Mouse (Mus musculus): ENCODE measurements at regions not wholly inside any gene's neighbourhood (a gene's known extent, or its start where the extent isn't known, plus 50 kb on each side); places are given as distances from the start of the nearest gene placed in this dataset.

DNA sequence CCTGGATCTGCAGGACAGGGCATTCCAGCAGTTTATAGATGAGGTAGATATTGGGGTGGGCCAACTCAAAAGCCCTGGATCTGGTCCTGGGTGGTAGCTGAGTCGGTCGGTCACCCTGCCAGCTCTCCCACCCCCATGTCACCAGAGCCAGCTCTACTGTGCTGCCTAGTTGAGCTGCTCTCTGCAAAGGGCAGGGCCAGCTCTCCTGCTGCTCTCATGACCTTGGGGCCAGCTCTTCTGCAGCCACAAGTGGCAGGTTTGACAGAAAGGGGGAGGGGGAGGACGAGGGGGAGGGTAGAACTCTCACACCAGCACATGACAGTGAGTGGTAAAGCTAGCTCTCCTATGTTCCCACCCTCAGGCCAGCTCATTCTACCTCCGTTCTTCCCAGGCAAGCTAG is 584.3 kb downstream of the Slc4a3 start:
- DNase-seq, result no peak

DNA sequence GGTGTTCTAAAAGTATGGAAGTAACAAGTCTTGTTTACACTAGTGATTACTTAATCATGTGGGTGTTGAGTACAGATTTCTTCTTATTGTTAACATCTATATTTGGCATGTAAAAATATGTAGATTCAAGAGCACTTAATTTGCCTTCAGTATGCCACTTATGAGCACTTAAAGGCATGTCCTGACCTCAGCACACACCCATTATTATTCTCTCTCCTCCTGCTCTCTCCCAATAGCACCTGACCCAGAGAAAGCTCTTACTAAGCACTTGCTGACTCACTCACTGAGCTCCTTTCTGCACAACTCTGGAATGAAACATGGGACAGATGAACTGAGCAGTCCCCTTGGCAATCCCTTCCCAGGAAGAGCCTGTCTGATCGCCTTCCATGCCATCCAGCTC is 590.7 kb downstream of the Slc4a3 start:
- no peak for DNase-seq

DNA sequence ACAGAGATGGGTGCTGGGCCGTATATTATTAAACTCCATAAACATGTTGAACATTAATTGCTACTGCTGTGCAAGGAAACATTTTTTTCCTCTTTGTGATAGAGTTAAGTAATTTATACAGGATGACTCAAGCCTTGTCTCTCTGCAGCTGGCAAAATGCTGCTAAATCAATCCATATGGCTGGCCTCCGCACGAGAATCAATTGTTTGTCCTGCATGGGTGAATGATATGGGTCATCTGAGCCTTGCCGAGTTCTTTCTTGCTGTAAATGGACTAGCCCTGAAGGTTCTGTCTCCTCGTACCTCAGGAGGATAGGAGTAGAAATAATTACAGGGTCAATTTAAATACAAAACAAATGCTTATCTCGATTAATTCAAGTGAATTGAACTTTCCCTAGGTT is 591.6 kb downstream of the Slc4a3 start:
- no peak for DNase-seq

GRCm38 (mm10) chr1:76143516-76143915 is 597.5 kb downstream of the Slc4a3 start:
- no peak for DNase-seq

DNA sequence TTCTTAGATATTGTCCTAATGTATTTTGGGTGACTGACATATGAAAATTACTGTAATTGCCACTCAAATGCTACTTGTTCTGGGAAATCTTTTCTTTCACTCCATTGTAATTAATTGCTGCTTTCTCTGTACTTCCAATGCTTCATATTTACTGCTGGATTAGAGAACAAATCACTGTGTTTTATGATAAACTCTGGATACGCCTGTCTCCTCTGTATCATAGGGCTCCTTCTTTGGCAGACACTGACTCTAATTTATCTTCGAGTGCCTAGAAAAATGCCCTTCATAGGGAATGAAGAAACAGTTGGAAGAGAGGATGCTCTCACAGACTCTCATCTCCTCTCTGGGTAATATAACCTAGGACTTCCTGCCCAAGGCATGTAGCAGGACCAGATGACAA is 602.9 kb downstream of the Slc4a3 start:
- no peak for DNase-seq

DNA sequence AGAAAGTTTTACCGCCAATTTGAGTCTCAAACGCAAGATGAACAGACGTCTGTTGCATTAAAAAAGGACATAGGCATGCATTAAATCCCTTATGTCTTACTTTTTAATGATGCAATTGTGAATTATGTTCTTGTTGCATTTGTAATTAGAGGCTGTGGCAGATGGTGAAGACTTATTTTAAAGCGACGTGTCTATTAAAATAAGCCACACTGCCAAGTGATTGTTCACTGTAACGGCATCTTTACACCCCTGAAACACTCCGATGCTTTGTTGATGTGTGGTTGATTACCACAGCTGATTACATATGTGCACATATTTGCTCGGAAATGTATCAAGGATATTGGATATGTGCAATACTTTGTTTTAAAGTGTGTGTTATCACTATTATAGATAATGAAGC is 610.2 kb downstream of the Slc4a3 start:
- no peak for DNase-seq

GRCm38 (mm10) chr1:76167486-76167885 is 621.4 kb downstream of the Slc4a3 start:
- no peak for DNase-seq

GRCm38 (mm10) chr1:76181181-76181580 is 635.1 kb downstream of the Slc4a3 start:
- no peak for DNase-seq

- no peak for DNase-seq
These were observed 648.8 kb downstream of the Slc4a3 start for GRCm38 (mm10) chr1:76194844-76195243.

GRCm38 (mm10) chr1:76197651-76198050 is 651.6 kb downstream of the Slc4a3 start:
- DNase-seq, result no peak

GRCm38 (mm10) chr1:76200906-76201305 is 654.8 kb downstream of the Slc4a3 start:
- no peak for DNase-seq

GRCm38 (mm10) chr1:76212486-76212885 is 666.4 kb downstream of the Slc4a3 start:
- no peak for DNase-seq

- no peak for DNase-seq
These were observed 698.7 kb downstream of the Slc4a3 start for GRCm38 (mm10) chr1:76244721-76245120.

DNA sequence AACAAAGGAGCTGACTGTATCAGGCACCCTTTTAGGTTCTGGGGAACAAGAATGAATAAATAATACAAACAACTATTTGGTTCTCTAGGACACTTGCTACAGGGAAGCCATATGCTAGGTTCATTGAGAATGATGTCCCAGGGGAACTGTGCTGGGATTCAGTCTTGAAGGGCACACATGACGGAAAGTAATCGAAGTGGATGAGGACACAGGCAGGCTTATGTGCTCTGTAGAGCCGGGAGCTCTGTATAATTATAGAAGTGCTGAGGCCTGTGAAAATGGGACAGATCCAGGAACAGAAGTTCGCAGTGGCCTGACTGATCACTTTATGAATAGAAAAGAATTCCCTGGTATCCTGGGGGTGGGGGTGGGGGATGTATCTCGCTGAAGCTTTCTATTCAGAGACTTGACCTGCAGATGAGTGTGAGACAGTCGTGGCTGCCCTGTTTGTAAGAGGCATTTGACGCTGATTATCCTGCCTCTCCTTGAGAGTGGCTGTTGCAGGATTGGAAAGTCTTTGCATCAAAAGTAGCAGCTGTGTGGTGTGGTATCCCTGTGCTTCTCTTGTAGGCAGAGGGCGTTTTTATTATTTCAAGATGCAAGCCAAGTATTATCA is 700.2 kb downstream of the Slc4a3 start:
- no peak for DNase-seq

DNA sequence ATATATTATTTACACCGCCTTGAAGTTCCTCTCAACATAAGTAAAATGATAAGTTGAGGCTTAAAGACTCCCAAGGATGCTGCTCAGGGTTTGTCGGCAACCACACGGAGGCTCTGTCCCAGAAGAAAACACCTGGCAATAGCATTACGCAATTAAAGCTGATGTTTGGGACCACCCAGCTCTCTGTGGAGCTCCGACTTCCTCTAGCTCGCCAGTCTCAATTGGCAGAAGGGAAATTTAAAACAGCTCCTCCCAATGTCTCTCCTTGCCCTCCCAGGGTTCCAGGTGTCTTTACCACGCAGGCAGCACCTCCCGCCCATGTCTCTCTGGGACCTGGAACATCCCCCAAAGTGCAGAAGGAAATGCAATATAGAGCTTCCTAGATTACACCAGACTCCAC is 701.1 kb downstream of the Slc4a3 start:
- DNase-seq, result no peak

GRCm38 (mm10) chr1:76258217-76258616 is 712.2 kb downstream of the Slc4a3 start:
- DNase-seq, result no peak

DNA sequence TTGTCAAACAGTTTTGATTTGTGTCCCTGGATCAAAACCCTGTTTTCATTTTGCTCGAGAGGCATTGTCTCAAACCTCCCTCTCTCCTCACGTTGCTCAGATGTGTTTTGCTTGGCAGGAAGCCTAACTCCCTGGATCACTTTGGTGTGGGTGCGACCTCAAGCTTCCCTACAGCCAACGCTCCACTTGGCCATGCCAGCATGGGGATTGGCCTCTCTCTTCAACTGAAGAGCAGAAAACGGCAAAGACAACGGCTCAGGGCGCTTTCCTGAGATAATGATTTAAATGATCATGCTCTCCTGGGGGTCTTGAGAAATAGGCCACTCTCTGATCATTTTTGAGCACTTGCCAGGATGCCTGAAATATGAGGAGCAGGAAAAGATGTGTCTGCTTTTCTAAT is 730.1 kb downstream of the Slc4a3 start:
- no peak for DNase-seq

DNA sequence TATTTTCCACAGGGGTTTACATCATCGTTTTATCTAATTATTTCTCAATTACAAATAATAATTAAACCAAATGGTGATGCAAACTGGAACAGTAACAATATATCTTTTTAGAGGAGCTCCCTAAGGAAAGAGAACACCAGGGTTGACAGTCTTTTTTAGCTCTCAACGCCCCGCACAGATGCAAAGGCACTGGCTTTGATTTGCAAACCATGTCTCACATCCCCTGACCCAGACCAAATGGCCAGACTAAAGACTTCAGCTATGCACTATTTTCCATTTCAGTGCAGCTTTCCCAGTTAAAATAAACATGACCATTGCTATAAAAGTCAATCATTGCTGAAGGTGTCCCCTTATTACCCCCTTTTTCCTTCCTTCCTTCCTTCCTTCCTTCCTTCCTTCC is 730.6 kb downstream of the Slc4a3 start:
- no peak for DNase-seq

DNA sequence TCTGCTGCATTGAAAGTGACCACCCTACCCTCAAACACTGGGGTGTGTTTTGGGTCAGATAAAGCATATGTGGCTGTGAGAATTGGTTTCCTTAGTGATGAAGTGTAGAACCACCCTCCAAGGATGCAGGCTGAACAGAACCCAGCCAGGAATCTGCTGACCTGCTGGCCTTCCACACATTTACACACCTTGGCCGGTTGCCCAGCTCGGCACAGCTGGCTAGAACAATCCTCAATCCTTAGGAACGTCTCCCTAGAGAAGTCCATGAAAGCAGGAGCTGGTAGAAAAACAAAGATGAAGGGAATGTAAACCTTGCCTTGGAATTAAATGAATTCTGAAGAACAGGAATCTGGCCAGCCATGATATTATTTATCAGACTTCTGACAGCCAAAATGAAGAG is 737.3 kb downstream of the Slc4a3 start:
- DNase-seq, result no peak

GRCm38 (mm10) chr1:76322943-76323559 is 777.0 kb downstream of the Slc4a3 start:
- DNase-seq, result no peak

- no peak for DNase-seq
These were observed 777.5 kb downstream of the Slc4a3 start for GRCm38 (mm10) chr1:76323592-76323991.

GRCm38 (mm10) chr1:76336011-76336410 is 789.9 kb downstream of the Slc4a3 start:
- DNase-seq, result no peak

DNA sequence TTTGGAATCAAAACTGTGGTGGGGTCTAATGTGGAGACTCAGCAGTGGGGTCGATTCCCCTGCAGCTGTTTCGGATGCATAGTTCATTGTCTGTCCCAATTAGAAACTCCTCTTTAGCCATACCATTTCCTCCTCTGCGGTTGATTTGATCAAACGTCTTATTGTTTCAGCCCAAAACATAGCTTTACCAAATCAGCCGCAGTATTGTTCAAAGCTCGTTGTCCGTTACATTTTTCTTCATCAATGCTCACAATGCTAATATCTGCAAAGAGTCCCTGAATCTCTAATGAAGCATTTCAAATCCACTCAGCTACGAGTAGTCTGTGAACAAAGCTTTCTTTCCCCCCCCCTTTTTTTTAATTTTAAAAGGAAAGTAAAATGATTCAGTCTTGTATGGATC is 816.0 kb downstream of the Slc4a3 start:
- DNase-seq, result no peak

DNA sequence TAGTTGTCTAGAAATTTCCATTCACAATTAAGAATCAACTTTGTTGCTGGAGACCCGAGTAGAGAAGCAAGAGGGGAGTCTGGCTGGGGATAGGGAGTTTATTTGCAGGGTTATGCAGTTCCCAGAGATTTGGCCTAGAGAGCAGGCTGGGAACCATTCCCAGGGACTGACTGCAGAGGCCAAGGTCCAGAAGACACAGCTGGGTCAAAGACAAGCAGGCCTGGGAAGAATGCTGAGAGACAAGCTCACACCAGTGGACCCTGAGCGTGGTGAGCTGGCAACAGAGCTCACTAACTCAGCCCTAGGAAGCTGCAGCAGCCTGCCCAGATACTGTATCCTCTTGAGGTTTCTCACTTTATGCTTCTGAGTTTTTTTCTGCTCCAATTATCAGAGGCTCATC is 827.9 kb downstream of the Slc4a3 start:
- DNase-seq, result no peak

DNA sequence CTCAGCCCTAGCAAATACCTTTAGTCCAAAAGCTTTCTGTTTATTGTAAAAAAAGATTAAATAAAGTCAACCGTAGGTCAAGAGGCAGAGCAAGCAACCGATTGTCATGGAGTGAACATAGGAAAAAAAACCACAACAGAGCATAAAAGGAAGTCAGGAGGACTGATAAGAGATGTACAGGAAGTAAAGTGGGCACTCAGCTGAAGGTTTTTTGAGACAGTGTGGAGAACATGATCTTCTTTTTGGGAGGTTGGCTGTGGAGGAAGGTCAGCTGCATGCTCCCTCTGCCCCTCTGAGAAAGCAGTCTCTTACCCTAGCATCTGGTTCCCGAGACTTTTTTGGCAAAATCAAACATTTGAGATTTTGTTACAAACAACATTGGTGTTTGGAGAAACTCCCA is 832.1 kb downstream of the Slc4a3 start:
- DNase-seq, result no peak

Data from cerebellum, adult 11 months (tissue).